Mouse (Mus musculus) small intestine, adult 2 months (tissue): ENCODE measurements around the gene Colca2. TPM values are rescaled to one million over a fixed set of nuclear protein-coding genes. Genes with fewer than 3 reads are reported as not detected.
A peak's percentile ranks its signal among the peaks of the same experiment; 100 is the strongest.

Experiments
- H3K27ac ChIP-seq: fragments of 200-500 bp; 2 replicates; pipeline ENCODE4 v1.5.1; 2012; ENCODE audit warnings: low read depth, low read length, control low read depth, inconsistent platforms; ENCODE audit not compliant: insufficient read depth
- H3K27me3 ChIP-seq: fragments of 200-500 bp; 2 replicates; pipeline ENCODE4 v1.6.1; 2012; ENCODE audit warnings: mild to moderate bottlenecking, moderate library complexity, low read length, inconsistent platforms; ENCODE audit not compliant: control insufficient read depth, insufficient read depth
- H3K36me3 ChIP-seq: fragments of 200-500 bp; 2 replicates; pipeline ENCODE4 v1.6.1; 2012; ENCODE audit warnings: mild to moderate bottlenecking, low read length, control low read depth, inconsistent platforms; ENCODE audit not compliant: control insufficient read depth, insufficient read depth
- H3K4me1 ChIP-seq: fragments of 200-500 bp; 2 replicates; pipeline ENCODE4 v1.6.1; 2012; ENCODE audit warnings: low read length, inconsistent platforms, mixed read lengths; ENCODE audit not compliant: control insufficient read depth, insufficient read depth, insufficient read length
- H3K4me3 ChIP-seq: fragments of 200-500 bp; 2 replicates; pipeline ENCODE4 v1.5.1; 2012; ENCODE audit warnings: low read depth, mild to moderate bottlenecking, control low read depth, inconsistent platforms, low read length, moderate library complexity
- CTCF ChIP-seq: fragments of 200-500 bp; IDR thresholded peaks from 2 replicates; pipeline ENCODE4 v1.5.1; 2012; ENCODE audit warnings: low read depth, mild to moderate bottlenecking, control low read depth, inconsistent platforms, low read length, moderate library complexity, mixed read lengths; ENCODE audit not compliant: insufficient replicate concordance, insufficient read length; ENCODE audit errors: extremely low read depth
- POLR2A ChIP-seq: fragments of 200-500 bp; IDR thresholded peaks from 2 replicates; pipeline ENCODE4 v1.6.1; 2012; ENCODE audit warnings: low read depth, mild to moderate bottlenecking, control low read depth, inconsistent platforms, low read length, moderate library complexity
- WGBS: fragments of 180-500 bp; shearing (Covaris S2); methylation state at CpG from one replicate; pipeline ENCODE4 v1.1.7; 2018; 5-methylcytosine and 5-hydroxymethylcytosine counted together
- polyA plus RNA-seq: library from polyadenylated mRNA; depleted of rRNA; stranded (reverse); fragments of >200 nt; gene quantifications from 2 replicates; pipeline ENCODE4 v1.2.3, GENCODE M21; 2012

Colca2 gene
- polyA plus RNA-seq, 1 experiment, result 6.0 TPM

GRCm38 (mm10) chr9:51293541-51293940 is 15.2 kb upstream of the Colca2 start:
- Histone ChIP-seq H3K27me3 (no peaks in the 10 kb centered on the region), H3K27ac (no peak overlapping the region), H3K4me3 (no peak overlapping the region), H3K36me3 (no peaks in the 10 kb centered on the region), H3K4me1 (peaks cover 8% of the 10 kb centered on the region)
- TF ChIP-seq CTCF (no peak), POLR2A (no peak)
- 84% methylated on average over 8 of the region's 8 CpGs for WGBS

- no peak overlapping the region for H3K27ac ChIP-seq
- 26% methylated on average over 4 of the region's 4 CpGs for WGBS
- peak; percentile 64; the same call in 1 of the 2 replicates for TF ChIP-seq CTCF
- TF ChIP-seq POLR2A, result no peak
- H3K4me1 ChIP-seq, result peaks cover 8% of the 10 kb centered on the region
- no peak overlapping the region for H3K4me3 ChIP-seq
- H3K27me3 ChIP-seq, result no peaks in the 10 kb centered on the region
- H3K36me3 ChIP-seq, result no peaks in the 10 kb centered on the region
These were observed 14.3 kb upstream of the Colca2 start for GRCm38 (mm10) chr9:51292674-51293073.

GRCm38 (mm10) chr9:51290980-51291379 is 12.6 kb upstream of the Colca2 start:
- H3K4me1 ChIP-seq, result peaks cover 8% of the 10 kb centered on the region
- 41% methylated on average over 4 of the region's 4 CpGs for WGBS
- no peaks in the 10 kb centered on the region for H3K36me3 ChIP-seq
- H3K4me3 ChIP-seq, result no peak overlapping the region
- TF ChIP-seq POLR2A (no peak), CTCF (no peak)
- no peak overlapping the region; the same call in 1 of the 2 replicates for H3K27ac ChIP-seq
- no peaks in the 10 kb centered on the region for H3K27me3 ChIP-seq

- Histone ChIP-seq H3K27me3 (no peaks in the 10 kb centered on the region), H3K4me3 (no peak overlapping the region), H3K27ac (no peak overlapping the region), H3K4me1 (peaks cover 4% of the 10 kb centered on the region), H3K36me3 (no peaks in the 10 kb centered on the region)
- WGBS, result 21% methylated on average over 2 of the region's 2 CpGs
- TF ChIP-seq CTCF, result no peak
- TF ChIP-seq POLR2A, result no peak
These were observed 7.7 kb upstream of the Colca2 start for GRCm38 (mm10) chr9:51286079-51286478.

GRCm38 (mm10) chr9:51277834-51278498 is 403 bp downstream of the Colca2 start:
- WGBS, result 24% methylated on average over 13 of the region's 13 CpGs
- Histone ChIP-seq H3K36me3 (no peaks in the 10 kb centered on the region), H3K4me3 (peak overlapping the region; percentile 67), H3K4me1 (peaks cover 13% of the 10 kb centered on the region), H3K27me3 (no peaks in the 10 kb centered on the region), H3K27ac (peak overlapping the region; percentile 51; the same call in 1 of the 2 replicates)
- no peak for TF ChIP-seq CTCF
- no peak for TF ChIP-seq POLR2A

- H3K36me3 ChIP-seq, result peaks cover 2% of the 10 kb centered on the region; the same call in 1 of the 2 replicates
- H3K4me1 ChIP-seq, result peaks cover 24% of the 10 kb centered on the region
- H3K27me3 ChIP-seq, result no peaks in the 10 kb centered on the region
- peak overlapping the region; percentile 48 for H3K27ac ChIP-seq
- 10% methylated on average over 4 of the region's 4 CpGs for whole genome bisulfite sequencing
- no peak for TF ChIP-seq POLR2A
- no peak overlapping the region for H3K4me3 ChIP-seq
These were observed 3.7 kb downstream of the Colca2 start for GRCm38 (mm10) chr9:51274678-51275077.

- TF ChIP-seq CTCF, result no peak
- no peak for TF ChIP-seq POLR2A
- 57% methylated on average over 9 of the region's 9 CpGs for WGBS
- H3K36me3 ChIP-seq, result peaks cover 2% of the 10 kb centered on the region; the same call in 1 of the 2 replicates
- no peaks in the 10 kb centered on the region for H3K27me3 ChIP-seq
- H3K27ac ChIP-seq, result no peak overlapping the region
- H3K4me1 ChIP-seq, result peaks cover 24% of the 10 kb centered on the region
- no peak overlapping the region for H3K4me3 ChIP-seq
These were observed 4.7 kb downstream of the Colca2 start for GRCm38 (mm10) chr9:51273581-51274154.

GRCm38 (mm10) chr9:51272102-51272501 is 6.3 kb downstream of the Colca2 start:
- Histone ChIP-seq H3K27ac (peak overlapping the region; percentile 65; the same call in 1 of the 2 replicates), H3K4me1 (peaks cover 19% of the 10 kb centered on the region), H3K27me3 (no peaks in the 10 kb centered on the region), H3K4me3 (no peak overlapping the region), H3K36me3 (peaks cover 2% of the 10 kb centered on the region; the same call in 1 of the 2 replicates)
- no peak for TF ChIP-seq CTCF
- 22% methylated on average over 5 of the region's 5 CpGs for WGBS
